Mouse (Mus musculus): ENCODE measurements around the gene Zscan22. TPM values are rescaled to one million over a fixed set of nuclear protein-coding genes. Genes with fewer than 3 reads are reported as not detected.
A peak's percentile ranks its signal among the peaks of the same experiment; 100 is the strongest.
"Not testable (repeated sequence)": the region's sequence is repeated elsewhere in the genome, so short reads cannot be mapped to it uniquely, and the experiment has no call there.

The Zscan22 gene
- 4.4 and 4.7 TPM in 2 replicates for polyA plus RNA-seq (2015; fragmentation: Nextera tagmentation; extraction: Ambion mirVana)

- Histone ChIP-seq H3K4me2 (replicated peaks; ENCODE audit: low read depth, low read length) (peak within 1 kb of the TSS; percentile 58), H3K36me3 (ENCODE audit: insufficient read depth, low read length) (no peaks in the 10 kb centered on the region), H3K9ac (replicated peaks; ENCODE audit: low read depth) (peak within 1 kb of the TSS; percentile 45; the same call in 1 of the 2 replicates), H3K4me3 (ENCODE audit: low read depth, low read length) (peak within 1 kb of the TSS; percentile 69), H3K4me1 (ENCODE audit: insufficient read depth, low read depth, low read length) (no peaks in the 10 kb centered on the region), H3K27me3 (replicated peaks; ENCODE audit: insufficient read depth, low read length) (no peaks in the 10 kb centered on the region), H3K9me3 (ENCODE audit: low read length) (no peaks in the 10 kb centered on the region), H3K27ac (ENCODE audit: low read length) (no peak within 1 kb of the TSS)
- DNase-seq (ENCODE audit: low spot score) (peak; percentile 97), ATAC-seq (peak; percentile 100)
- TF ChIP-seq EP300 (IDR thresholded peaks at IDR 0.05): no peak
- TF ChIP-seq CTCF (IDR thresholded peaks at IDR 0.05): no peak; the same call in 1 of the 2 replicates
- 4% methylated on average over 36 of the region's 36 CpGs for WGBS
Observed at GRCm38 (mm10) chr7:12897655-12898410, at the start of gene Zscan22. Gene Zscan22, plus strand, starts transcription at chr7:12897815.

DNA sequence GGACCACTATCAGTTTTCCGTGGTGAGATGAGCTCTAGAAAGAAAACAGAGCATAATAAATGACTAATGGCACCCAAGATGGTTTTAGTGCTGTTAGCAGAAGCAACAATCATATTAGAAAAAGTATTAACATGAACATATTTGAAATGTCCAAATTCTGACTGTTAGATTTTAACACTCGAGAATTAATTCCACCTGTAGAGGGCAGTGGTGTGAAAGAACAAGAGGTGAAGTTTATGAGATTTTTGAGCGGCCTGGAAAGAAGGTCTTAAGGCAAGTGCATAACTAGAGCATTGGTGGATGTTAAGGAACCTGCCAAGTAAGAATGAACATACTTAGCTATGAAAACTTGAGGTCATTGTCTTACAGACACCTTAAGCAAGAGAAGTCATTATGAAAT is 23.3 kb upstream of the Zscan22 start:
- Histone ChIP-seq H3K27ac (ENCODE audit: low read length) (no peak overlapping the region), H3K9me3 (ENCODE audit: low read length) (no peaks in the 10 kb centered on the region), H3K4me2 (replicated peaks; ENCODE audit: low read depth, low read length) (no peak overlapping the region), H3K27me3 (replicated peaks; ENCODE audit: insufficient read depth, low read length) (no peaks in the 10 kb centered on the region), H3K4me1 (ENCODE audit: insufficient read depth, low read depth, low read length) (no peaks in the 10 kb centered on the region), H3K4me3 (ENCODE audit: low read depth, low read length) (no peak overlapping the region), H3K36me3 (ENCODE audit: insufficient read depth, low read length) (no peaks in the 10 kb centered on the region), H3K9ac (replicated peaks; ENCODE audit: low read depth) (no peak overlapping the region)
- 11% methylated on average over 3 of the region's 3 CpGs for WGBS
- TF ChIP-seq EP300 (IDR thresholded peaks at IDR 0.05): no peak
- peak; percentile 54 for TF ChIP-seq CTCF (IDR thresholded peaks at IDR 0.05)
- ATAC-seq (no peak), DNase-seq (ENCODE audit: low spot score) (peak; percentile 45)

DNA sequence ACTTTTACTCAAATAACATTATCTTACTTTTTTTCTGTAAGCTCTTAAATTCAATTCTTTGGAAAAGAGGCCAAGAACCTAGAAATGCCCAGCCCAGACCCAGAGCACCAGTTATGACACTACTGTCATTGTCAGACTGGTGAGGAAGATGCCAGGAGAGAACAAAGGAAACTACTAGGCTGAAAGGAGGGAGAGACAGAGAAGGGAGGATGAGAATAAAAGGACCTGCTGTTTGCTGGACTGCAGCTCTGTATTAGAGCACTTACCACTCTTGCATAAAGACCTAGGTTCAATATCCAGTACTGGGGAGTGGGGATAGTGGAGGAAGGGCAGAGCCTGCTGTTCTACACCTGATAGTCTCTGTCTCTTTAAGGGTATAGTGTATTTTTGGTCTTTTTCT is 17.6 kb upstream of the Zscan22 start:
- H3K4me1 ChIP-seq (ENCODE audit: insufficient read depth, low read depth, low read length): 0 out of 2 replicates have a peak, but pooled peaks cover 5% of the 10 kb centered on the region
- H3K27me3 ChIP-seq (replicated peaks; ENCODE audit: insufficient read depth, low read length): no peaks in the 10 kb centered on the region
- DNase-seq (ENCODE audit: low spot score) (no peak), ATAC-seq (no peak)
- no peak overlapping the region for H3K4me3 ChIP-seq (ENCODE audit: low read depth, low read length)
- H3K9me3 ChIP-seq (ENCODE audit: low read length): no peaks in the 10 kb centered on the region
- no peaks in the 10 kb centered on the region for H3K36me3 ChIP-seq (ENCODE audit: insufficient read depth, low read length)
- no peak for TF ChIP-seq CTCF (IDR thresholded peaks at IDR 0.05)
- TF ChIP-seq EP300 (IDR thresholded peaks at IDR 0.05): no peak
- no peak overlapping the region for H3K4me2 ChIP-seq (replicated peaks; ENCODE audit: low read depth, low read length)
- no peak overlapping the region for H3K27ac ChIP-seq (ENCODE audit: low read length)
- no peak overlapping the region for H3K9ac ChIP-seq (replicated peaks; ENCODE audit: low read depth)

DNA sequence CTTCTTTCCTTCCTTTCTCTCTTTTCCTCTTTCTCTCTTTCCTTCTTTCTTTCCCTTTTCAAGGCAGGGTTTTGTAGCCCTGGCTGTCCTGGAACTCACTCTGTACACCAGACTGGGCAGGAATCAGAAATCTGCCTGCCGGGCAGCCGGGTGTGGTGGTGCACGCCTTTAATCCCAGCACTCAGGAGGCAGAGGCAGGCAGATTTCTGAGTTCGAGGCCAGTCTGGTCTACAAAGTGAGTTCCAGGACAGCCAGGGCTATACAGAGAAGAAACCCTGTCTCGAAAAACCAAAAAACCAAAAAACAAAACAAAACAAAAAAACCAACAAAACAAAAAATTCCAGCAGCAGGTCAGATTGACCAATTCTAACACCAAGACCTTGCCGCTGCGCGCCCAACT is 17.1 kb upstream of the Zscan22 start:
- not testable (repeated sequence) for H3K4me1 ChIP-seq (ENCODE audit: insufficient read depth, low read depth, low read length); ATAC-seq; H3K9me3 ChIP-seq (ENCODE audit: low read length); H3K27ac ChIP-seq (ENCODE audit: low read length); DNase-seq (ENCODE audit: low spot score); H3K36me3 ChIP-seq (ENCODE audit: insufficient read depth, low read length); H3K9ac ChIP-seq (replicated peaks; ENCODE audit: low read depth); H3K27me3 ChIP-seq (replicated peaks; ENCODE audit: insufficient read depth, low read length)
- peak overlapping the region; percentile 73 for H3K4me2 ChIP-seq (replicated peaks; ENCODE audit: low read depth, low read length)
- H3K4me3 ChIP-seq (ENCODE audit: low read depth, low read length): peak overlapping the region; percentile 61
- WGBS: 46% methylated on average over 8 of the region's 8 CpGs

- Histone ChIP-seq H3K9ac (replicated peaks; ENCODE audit: low read depth) (peak within 1 kb of the TSS; percentile 57), H3K36me3 (ENCODE audit: insufficient read depth, low read length) (0 out of 2 replicates have a peak, but pooled peaks cover 6% of the 10 kb centered on the region), H3K4me3 (ENCODE audit: low read depth, low read length) (peak within 1 kb of the TSS; percentile 61), H3K27ac (ENCODE audit: low read length) (no peak within 1 kb of the TSS), H3K27me3 (replicated peaks; ENCODE audit: insufficient read depth, low read length) (no peaks in the 10 kb centered on the region), H3K9me3 (ENCODE audit: low read length) (no peaks in the 10 kb centered on the region), H3K4me1 (ENCODE audit: insufficient read depth, low read depth, low read length) (0 out of 2 replicates have a peak, but pooled peaks cover 5% of the 10 kb centered on the region), H3K4me2 (replicated peaks; ENCODE audit: low read depth, low read length) (peak within 1 kb of the TSS; percentile 73)
- TF ChIP-seq CTCF (IDR thresholded peaks at IDR 0.05) (peak; percentile 29; the same call in 1 of the 2 replicates), EP300 (IDR thresholded peaks at IDR 0.05) (no peak)
- under 1% methylated on average over 35 of the region's 35 CpGs for WGBS
- ATAC-seq (peak; percentile 100), DNase-seq (ENCODE audit: low spot score) (peak; percentile 97)
Observed at GRCm38 (mm10) chr7:12880911-12881660, 16.5 kb upstream of the Zscan22 start, which contains the start of gene Zfp128. Gene Zfp128, plus strand, starts transcription at chr7:12881177.

GRCm38 (mm10) chr7:12886563-12887266 is 10.9 kb upstream of the Zscan22 start:
- TF ChIP-seq EP300 (IDR thresholded peaks at IDR 0.05): no peak
- no peak for TF ChIP-seq CTCF (IDR thresholded peaks at IDR 0.05)
- Histone ChIP-seq H3K9ac (replicated peaks; ENCODE audit: low read depth) (no peak overlapping the region), H3K9me3 (ENCODE audit: low read length) (no peaks in the 10 kb centered on the region), H3K36me3 (ENCODE audit: insufficient read depth, low read length) (peaks cover 21% of the 10 kb centered on the region; the same call in 1 of the 2 replicates), H3K27ac (ENCODE audit: low read length) (no peak overlapping the region), H3K4me3 (ENCODE audit: low read depth, low read length) (no peak overlapping the region), H3K4me2 (replicated peaks; ENCODE audit: low read depth, low read length) (no peak overlapping the region), H3K4me1 (ENCODE audit: insufficient read depth, low read depth, low read length) (0 out of 2 replicates have a peak, but pooled peaks cover under 1% of the 10 kb centered on the region), H3K27me3 (replicated peaks; ENCODE audit: insufficient read depth, low read length) (no peaks in the 10 kb centered on the region)
- DNase-seq (ENCODE audit: low spot score): no peak
- no peak for ATAC-seq
- 87% methylated on average over 12 of the region's 12 CpGs for WGBS
